Mouse (Mus musculus) MEL (cell line): ENCODE measurements around the gene Fam49a.

Experiments
- CTCF ChIP-seq, 3 experiments: IDR thresholded peaks in 2 of 3; conservative IDR thresholded peaks in 1 of 3; 2 replicates each; pipeline ENCODE4 v1.5.1; 2011 to 2012; ENCODE audit warnings: low read length in 3 of 3, low read depth in 2 of 3, mild to moderate bottlenecking in 2 of 3, improper control_type of control experiment in 1 of 3, inconsistent platforms in 1 of 3, mixed read lengths in 1 of 3, moderate library complexity in 1 of 3; ENCODE audit not compliant: control insufficient read depth in 1 of 3, insufficient read depth in 1 of 3, poor library complexity in 1 of 3, severe bottlenecking in 1 of 3
- EP300 ChIP-seq, 2 experiments: IDR thresholded peaks; 2 replicates each; pipeline ENCODE4 v1.6.1; 2011; ENCODE audit warnings: improper control_type of control experiment in 2 of 2, low read length in 2 of 2, low read depth in 1 of 2, mild to moderate bottlenecking in 1 of 2
- MEF2A ChIP-seq: IDR thresholded peaks from 2 replicates; pipeline ENCODE4 v1.6.1; 2014; ENCODE audit warnings: low read depth, mild to moderate bottlenecking, inconsistent platforms, low read length, improper control_type of control experiment; ENCODE audit not compliant: poor library complexity, insufficient replicate concordance, severe bottlenecking; ENCODE audit errors: extremely low read depth
- POLR2AphosphoS5 ChIP-seq: IDR thresholded peaks from 2 replicates; pipeline ENCODE4 v1.6.1; 2012; ENCODE audit warnings: low read depth, borderline replicate concordance, mild to moderate bottlenecking, inconsistent platforms, low read length, moderate library complexity, mixed read lengths
- UBTF ChIP-seq: IDR thresholded peaks from 2 replicates; pipeline ENCODE4 v1.6.1; 2012; ENCODE audit warnings: low read depth, mild to moderate bottlenecking, inconsistent platforms, low read length, improper control_type of control experiment, moderate library complexity, borderline replicate concordance; ENCODE audit not compliant: insufficient read depth
- ZMIZ1 ChIP-seq: IDR thresholded peaks from 2 replicates; pipeline ENCODE4 v1.6.1; 2012; ENCODE audit warnings: low read depth, mild to moderate bottlenecking, inconsistent platforms, low read length, improper control_type of control experiment, moderate library complexity

DNA sequence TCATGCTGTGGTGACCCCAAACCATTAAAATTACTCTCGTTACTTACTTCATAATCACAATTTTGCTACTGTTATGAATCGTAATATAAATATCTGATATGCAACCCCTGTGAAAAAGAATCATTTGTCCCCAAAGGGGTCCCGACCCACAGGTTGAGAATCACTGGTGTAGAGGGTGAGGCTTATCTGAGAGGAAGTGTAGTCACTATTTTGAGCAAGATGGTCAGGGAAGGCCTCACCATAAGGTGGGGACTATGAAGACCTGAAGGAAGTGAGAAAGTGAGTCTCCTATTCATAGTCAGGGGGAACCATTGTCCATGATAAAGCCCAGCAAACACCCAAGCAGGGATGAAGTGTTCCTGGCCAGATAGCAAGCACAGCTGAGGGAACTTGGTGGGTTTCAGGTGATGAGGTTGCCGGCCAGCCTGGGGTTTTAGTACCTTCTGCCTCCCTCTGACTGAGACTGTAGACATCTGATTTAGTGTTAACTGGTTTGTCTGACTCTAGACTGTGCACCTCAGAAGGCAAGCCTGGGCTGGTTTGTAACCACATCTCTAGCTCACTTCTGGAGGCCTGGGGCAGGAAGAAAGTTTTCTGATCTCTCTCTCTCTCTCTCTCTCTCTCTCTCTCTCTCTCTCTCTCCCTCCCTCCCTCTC is 13.3 kb downstream of the Fam49a start:
- no peak for TF ChIP-seq MEF2A
- TF ChIP-seq EP300 (IDR thresholded peaks at IDR 0.05; ENCODE audit: low read depth in 1 of 2, low read length in 2 of 2), result no peak
- TF ChIP-seq POLR2AphosphoS5, result no peak
- TF ChIP-seq UBTF, result no peak
- no peak for TF ChIP-seq CTCF (IDR thresholded peaks at IDR 0.05 in 2 of 3, conservative IDR thresholded peaks at IDR 0.05 in 1 of 3; ENCODE audit: control insufficient read depth in 1 of 3, insufficient read depth in 1 of 3, low read depth in 2 of 3, low read length in 3 of 3, poor library complexity in 1 of 3, severe bottlenecking in 1 of 3)
- TF ChIP-seq ZMIZ1, result no peak
